Mouse (Mus musculus) A20 (cell line): ENCODE measurements around the gene BC034090.

Source experiments
- DNase-seq: peaks from one replicate; pipeline ENCODE4 v3.0.0-alpha.2; 2011; ENCODE audit warnings: low read depth, low spot score

BC034090 gene

DNA sequence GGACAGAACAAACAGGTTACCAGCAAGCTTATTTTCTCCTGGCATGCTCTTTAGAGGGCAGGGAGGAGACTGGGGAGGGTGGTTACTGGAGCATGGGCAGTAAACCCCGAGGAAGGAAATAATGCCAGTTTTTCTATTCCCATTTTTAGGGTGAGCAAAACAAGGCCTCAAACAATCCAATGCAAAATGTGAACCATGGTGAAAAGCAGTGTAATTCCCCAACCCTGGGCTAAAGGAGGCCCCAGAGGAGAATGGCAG, 1.8 kb downstream of the BC034090 start:
- no peak for DNase-seq

DNA sequence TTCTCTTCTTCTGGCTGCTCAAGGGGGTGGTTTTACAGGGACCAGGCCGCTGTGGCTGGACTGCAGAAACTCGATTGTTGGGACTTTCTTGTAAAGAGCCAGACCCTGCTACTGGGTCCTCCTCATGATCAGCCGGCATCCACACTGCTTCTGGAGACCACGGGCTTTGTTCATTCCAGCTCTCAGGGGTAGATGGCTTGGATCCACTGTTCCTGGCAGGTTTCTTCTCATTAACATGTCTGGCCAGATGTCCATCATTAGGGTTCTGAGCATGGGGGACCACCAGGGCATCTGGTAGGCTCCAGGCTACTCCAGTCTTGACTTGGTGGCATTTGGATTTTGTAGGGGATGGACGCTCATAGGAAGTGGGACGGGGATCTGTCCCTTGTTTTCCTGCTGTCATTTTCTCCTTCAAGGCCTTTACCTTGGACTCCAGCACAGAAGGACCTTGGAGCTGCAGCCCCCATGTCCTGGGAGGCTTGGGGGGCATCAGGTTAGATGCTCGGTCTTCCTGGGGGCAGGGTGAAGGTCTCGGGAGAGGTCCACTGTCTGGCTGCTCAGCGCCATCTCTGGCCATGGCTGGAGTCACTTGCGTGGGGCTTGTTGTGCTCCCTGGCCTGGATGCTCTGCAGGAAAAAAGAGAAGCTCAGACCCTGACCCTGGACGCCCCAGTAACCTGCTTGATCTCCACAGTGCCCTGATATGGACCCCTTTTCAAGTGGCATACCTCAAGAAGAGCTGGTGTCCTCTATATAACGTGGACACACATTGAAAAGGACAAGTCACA, 2.4 kb downstream of the BC034090 start:
- DNase-seq = no peak

DNA sequence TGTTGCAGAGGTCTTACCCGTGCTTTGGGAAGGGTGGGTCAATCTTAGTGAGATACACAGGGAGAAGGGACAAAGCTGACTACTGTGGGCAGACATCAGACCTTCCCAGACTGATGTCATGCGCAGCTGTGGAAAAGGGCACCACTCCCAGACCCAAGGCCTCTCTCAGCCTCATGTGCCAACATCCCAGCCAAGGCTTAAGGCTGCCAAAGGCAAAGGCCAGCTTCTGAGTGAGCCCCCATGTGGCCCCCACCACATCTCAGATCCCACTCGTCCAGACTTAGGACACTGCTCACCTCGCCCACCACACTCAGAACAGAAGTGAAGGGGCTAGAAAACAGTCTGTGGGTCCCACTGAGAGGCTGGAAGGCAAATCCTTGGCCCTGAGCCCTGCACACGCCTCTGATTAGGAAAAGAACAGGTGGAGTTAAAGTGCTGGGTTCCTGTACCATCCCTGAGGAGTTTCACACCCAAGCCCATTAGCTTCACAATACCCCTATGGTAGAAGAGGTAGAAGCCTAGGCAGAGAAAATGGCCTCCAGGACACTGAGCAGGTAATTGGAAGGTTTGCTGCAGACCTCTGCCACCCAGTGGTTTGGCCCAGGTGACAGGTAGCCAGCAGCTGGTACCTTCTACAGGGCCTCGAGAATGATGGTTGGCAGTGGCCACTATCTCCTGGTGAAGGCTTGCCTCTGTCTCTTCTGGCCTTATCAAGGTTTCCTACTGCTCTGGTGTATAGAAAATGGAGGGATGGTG, 4.1 kb downstream of the BC034090 start:
- DNase-seq = no peak

DNA sequence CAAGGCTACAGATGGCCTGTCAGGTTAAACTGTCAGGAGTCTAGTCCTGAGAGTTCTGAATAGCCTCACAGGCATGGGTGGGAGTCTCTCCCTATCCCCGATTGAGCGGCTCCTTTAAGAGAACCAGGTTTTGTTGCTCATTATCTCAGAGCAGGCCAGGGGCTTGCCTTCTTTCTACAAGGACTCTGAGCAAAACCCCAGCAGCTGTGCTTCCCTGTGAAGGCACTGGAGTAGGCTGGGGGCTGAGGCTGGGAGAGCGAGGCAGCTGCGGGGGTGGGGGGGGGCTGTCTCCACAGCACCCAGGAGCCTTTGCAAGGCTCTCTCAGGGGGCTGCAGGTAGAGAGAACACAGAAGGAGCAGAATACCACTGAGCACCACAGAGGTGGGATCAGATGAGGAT, 5.1 kb downstream of the BC034090 start:
- DNase-seq = no peak

DNA sequence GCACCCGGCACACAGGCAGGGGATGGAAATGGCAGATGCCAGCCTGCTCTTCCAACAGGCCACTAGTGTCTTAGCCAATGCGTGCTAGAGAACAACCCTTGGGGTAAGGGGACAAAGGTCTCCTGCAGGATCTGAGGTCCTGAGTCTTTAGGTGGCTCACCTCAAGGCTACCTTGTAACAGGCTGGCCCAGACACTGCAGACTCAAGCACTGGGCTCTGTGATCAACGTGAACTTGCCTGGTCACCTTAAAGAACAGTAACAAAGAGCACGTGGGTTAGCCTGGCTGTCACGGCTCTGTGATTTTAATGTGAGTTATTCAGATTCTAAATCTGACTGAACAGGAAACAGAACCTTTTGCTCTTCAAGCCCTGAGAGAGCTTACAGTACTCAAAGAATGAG, 6.1 kb downstream of the BC034090 start:
- DNase-seq = peak; percentile 16

DNA sequence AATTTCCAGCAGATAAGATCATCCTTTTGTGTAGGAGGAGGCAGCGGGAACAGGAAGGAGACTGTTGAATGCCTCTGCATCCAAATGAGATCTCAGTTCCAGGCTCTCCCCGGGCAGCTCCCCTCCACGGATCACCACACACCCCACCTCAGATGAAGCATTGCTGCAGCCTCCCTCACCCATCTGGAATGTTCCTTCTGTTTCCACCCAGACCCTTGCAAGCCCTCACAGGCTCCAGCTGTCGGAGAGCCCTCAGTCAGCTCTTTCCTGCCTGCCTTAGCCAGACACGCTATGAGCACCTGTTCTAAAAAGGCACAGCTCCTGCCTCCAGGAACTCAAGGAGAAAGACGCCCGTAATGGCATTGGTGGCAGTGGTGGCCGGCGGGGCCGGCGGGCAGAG, 6.9 kb downstream of the BC034090 start:
- no peak for DNase-seq

DNA sequence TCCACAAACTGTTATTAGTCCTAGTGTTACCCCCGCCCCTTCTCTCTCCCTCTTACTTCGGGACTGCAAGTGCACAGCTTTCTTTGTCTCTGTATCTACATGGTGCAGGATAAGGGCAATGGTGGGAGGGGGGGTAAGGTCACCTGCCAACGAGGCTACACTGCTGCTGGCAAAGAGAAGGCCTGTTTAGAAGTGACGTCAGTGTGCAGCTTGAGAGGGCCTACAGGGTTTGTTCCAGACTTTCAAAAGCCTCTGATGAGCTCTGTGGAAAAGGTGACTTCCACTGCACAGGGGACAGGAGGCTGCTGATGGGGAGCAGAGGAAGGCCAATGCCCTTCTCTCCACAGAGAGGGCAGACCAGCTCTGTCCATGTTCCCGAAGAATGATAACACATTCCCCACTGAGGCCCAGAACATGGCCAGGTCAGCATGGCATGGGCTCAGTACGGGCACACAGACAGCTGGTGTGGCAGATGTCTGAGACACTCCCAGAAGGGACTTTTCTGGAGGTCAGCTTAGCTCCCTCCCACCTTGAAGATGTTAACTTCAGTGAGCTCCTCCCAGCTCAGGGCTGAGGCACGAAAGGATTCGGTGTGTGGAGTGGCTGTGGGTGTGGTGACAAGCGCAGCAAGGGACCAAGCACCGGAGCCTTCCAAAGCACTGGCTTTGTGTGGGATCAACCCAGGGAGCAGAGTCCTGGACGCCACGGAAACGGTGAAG, 7.8 kb downstream of the BC034090 start:
- DNase-seq = no peak

DNA sequence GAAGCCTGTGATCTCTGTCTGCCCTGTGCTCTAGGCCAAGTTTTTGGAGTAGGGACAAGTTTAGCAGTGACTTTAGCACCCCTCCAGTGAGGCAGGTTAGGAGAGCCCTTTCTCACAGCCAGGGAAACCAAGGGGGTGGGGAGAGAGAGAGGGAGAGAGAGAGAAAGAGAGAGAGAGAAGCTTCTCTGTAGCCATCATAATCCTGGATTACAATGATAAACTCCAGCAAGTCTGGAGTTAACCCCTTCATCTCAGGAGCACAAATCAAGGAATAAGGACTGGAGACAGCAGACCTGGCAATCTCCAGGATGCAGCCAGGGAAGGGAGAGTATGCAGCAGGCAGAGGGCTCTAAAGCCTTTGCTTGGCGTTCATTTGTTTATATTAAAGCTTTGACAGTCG, 8.6 kb downstream of the BC034090 start:
- no peak for DNase-seq

DNA sequence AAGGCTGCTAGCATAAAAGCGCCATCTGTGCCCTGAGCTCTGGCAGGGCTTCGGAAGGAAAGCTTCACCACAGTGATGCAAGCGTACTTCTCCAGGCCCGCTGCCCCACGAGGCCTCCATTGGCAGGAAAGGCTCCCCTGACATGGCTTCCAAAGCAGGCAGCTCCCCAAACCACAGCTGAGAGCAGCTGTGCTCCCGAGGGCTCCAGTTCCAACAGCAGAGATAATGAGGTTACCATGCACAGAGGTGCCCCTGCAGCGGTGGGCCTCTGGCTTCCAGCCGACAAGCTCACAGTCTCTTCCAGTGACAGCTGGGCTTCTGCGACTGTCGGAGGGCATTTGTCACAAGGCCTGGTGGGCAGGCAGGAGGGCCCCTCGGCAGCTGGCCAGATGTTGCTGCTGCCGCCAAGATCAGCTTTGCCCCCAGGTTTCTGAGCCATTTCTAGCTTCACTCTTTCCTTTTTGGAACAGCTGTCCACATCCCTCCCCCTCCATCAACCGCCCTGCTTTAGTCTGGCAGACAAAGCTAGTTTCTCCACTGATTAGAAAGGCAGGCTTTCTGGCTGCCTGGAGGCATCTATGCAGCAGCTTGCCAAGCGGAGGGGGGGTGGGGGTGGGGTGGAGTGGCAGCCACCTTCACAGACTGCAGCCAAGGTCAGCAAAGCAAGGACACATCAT, 10.2 kb downstream of the BC034090 start:
- no peak for DNase-seq

DNA sequence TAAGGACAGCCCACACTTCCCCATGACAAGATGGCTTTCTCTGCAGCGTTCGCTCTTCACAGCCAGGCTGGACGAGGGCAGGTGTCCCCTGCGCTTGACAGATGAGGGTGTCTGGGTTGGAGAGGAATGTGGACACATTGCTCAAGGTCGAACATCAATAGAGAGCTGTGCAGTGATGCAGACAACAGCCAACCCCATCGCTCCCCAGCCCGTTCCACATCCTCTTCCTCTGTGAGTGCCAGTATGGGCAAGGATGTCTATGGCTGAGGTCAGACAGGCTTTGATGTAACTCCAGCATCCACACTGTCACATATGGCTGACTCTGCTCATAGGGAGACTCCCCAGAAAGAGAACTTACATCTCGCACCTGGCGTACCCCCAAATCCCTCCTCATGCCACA, 10.9 kb downstream of the BC034090 start:
- no peak for DNase-seq

DNA sequence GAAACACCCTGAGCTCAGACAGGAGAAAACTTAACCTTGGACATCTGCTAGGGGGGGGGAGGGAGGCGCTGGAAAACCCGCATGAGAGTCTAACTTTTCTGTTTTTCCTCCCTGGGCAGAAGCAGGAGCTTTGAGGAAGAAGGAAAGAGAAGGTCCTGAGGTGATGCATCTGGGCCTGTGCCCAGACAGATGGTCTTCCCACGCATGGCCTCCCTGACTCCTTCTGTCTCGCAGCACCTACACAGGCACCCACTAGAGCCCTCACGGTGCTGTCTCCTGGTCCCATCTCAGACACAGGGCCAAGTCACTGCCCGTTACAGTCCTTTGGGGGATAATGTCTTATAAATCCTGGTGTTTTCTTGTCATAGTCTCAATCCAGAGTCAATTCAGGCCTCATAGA, 11.5 kb downstream of the BC034090 start:
- DNase-seq = no peak

DNA sequence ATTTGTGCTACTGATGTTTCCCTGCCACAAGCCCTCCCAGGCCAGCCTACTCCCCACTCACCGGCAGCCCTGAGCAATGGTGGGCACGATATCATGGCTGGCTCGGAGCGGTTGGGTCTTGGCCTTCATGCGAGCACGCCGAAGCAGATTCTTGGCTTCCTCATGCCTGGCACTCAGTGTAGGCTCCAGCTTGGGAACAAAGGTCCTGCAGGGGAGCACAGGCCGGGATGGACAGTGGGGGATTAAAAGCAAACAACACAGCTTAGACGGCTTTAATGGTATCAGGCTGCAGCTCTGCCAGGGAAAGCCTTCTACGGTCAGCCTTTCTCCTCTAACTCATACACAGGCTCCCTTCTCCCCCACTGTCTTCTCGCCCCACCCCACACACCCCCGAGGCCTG, 11.9 kb downstream of the BC034090 start:
- no peak for DNase-seq

DNA sequence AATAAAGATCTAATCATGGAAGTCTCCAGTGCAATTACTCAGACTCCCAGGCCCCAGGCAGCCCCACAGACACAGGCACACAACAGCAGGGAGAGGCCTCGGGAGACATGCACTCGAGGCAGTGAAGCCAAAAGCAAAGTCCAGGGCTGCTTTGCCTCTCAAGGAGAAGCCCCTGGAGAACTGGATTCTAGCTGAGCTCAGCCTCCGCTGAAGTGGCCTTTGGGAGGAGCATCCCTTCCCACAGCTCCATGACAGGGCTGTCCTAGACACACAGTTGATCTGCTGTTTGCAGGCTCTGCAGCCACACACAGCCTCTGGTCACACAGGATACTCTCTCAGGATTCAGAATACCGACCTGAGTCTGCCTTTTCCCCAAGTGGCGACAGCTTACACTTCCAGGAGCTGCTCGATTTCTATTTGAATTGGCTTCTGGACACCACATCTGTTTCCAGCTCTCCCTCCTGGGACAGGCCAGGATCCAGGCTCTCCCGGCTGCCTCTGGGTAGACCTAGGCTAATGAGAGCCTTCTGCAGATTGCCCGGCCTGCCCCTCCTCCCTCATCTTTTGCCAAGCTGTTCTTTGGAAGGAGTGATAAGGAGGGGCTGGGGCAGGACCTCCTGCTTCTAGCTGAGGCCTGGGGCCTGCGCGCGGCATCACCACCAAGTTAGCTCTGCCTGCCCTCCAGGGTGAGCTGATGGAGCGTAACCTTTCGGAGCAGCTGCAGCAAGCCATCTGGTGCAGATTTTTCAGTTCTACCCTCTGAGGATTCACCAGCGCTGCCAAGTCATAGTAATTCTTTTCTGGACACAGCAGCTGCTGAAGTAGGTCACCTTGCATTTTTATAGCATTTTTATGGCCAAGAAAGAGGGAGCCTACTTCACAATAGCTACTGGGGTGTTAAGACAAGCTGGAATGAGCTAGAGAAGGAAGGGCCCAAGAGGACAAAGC, 14.5 kb downstream of the BC034090 start:
- DNase-seq = peak; percentile 59

DNA sequence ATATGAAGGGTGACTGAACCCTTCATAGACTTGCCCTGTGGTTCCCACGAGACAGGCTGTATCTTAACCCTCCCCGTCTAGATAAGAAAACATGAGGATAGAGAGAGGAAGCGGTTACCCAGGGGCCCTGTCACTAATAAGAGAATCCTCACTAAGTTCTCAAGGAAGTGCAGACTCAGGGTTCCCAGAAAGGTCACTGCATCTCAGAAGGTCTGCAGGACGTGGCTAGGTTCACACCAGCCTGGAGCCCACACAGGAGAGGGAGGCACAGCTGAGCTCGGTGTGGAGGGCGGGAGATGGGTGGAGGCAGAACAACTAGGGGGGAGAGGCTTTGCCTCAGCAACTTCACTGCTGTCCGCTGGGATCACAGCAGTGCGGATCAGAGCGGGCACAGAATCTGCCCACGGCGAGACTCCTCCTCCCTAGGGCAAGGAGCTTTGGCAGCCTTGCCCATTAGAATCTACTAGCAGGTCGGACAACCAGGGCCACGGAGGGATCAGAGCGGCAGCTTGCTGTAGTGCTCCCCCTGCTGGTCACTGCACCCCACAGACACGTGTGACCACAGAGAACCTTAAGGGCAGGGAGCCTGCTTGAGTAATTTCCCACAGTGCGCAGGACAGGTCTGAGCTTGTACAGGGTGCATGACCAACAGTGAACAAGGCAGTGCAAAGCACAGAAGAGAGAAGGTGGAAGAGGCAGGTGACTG, 20.2 kb downstream of the BC034090 start:
- peak; percentile 84 for DNase-seq

DNA sequence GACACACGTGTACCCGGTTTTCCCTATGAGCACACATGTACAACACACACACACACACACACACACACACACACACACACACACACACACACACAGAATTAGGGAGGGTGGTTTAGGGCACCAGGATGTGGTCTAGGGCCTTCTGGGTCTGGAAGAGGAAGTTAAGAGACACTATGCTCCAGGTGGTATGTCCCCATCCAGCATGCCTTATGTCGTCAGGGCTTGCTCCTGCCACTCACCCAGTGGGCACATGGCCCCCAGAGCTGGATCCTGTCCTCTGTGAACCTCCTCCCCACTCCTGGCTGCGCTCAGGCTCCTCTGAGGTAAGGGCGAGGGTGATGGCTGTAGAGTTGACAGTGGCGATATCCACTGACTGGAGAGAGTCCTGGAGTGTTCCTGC, 21.2 kb downstream of the BC034090 start:
- peak; percentile 59 for DNase-seq

DNA sequence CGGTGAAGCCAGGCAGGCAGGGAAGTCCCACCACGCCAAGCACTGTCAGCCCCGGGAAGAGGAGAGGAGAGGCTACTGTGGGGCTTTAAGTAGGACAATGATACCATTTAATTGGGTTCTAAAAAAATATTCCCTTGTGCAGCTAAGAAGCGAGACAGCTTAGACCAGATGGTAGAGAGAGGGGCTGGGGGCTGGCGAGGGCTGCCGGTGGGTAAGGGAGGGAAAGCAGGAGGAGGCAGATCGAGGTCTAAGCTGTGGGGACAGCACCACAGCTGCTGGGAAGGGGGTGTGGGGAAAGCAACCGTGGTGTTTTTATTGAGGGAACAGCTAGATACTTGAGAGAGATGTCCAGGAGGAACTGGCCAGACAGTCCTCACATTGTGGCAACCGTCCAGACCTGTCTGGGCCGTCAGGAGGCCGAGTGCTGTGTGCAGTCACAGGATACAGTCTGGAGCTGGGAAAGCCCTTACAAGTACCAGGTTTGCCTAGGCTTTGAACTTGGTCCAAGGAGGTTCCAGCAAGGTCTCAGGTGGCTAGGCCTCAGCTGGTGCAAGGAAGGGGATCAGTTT, 22.1 kb downstream of the BC034090 start:
- DNase-seq = no peak

DNA sequence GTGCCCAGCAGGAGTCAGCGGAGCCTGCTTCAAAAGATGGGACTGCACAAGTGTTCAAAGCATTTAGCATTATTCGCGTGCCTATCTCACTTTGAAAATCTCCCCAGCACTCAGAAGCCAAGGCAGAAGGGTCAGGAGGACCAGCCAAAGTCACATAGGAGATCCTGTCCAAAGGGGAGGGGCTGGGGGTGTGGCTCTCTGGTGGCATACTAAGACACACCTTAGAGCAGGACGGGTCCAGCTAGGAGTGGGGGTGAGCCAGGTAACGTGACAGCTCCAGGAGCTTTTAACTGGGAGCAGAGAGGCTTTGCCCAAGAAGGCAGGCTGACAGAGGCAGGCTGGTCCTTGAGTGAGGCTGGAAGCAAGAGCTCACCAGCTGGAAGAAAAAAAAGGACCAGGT, 25.3 kb downstream of the BC034090 start:
- no peak for DNase-seq

DNA sequence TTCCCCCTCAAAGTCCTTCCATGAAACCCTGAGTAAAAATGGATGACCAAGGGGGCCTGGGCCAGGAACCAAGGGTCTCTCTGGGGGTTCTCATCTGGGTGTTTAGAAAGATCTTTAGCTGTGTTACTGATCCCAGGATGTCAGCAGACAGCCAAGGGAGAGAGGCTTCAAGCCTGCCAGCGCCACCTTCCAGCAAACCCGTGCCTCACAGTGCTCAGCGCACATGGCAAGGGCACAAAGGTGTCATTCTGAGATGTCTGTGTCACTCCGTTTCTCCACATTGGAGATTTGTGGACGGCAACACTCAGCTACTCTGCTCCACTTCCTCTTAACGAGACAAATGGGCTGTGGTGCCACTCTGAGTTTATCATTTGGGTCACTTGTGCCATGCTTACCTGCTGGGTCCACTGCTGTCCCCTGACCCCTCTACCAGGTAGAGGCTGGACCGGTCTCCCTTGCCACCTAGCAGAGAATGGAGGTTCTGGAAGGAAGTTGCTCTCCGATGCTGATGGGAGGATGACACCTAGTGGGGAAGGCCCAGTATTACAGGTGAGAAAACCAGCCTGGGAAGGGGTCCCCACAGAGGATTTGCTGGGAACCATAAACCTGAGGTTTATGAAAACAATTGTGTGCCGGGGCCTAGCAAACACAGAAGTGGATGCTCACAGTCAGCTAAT, 26.2 kb downstream of the BC034090 start:
- DNase-seq = peak; percentile 67

DNA sequence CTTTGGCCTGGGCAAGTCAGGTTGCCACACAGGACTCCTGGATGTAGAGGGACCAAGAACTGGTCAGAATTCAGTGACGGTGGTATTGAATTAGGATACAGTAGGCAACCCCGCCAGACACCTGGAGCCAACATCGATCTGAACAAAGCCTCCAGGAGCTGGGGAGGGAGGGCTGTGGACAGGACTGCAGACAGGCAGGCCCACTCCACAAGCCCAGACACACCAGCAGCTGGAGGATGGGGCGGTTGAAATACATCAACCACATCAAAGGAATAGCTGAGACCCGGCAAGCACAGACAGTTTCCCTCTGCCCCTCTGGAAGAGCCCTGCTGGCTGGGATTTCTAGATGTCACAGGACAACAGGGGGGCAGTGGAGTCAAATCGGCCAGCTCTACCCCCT, 27.4 kb downstream of the BC034090 start:
- no peak for DNase-seq

DNA sequence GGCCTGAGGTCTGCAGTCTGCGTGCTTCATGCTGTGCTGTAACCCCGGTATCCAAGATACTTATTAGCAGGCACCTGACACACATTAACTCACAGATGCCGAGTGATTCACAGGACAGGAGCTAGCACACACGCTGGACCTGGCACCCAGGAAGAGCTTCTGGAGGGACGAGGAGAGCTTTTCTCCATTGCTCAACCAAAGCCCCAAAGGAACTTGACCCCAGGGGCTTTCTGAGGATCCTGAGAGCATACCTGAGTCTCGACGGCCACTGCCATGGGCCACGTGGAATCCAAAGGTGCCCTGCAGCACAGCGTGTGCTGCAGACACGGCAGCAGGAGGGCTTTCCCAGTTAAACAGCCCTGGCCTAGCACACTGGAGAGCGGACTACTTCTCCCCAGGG, 27.9 kb downstream of the BC034090 start:
- DNase-seq = no peak
